Mouse (Mus musculus): ENCODE results near the gene Slc9b1. TPM values are rescaled to one million over a fixed set of nuclear protein-coding genes. Genes with fewer than 3 reads are reported as not detected.
A peak's percentile ranks its signal among the peaks of the same experiment; 100 is the strongest.

The Slc9b1 gene
- polyA plus RNA-seq, 1 experiment: 0.25 TPM

DNA sequence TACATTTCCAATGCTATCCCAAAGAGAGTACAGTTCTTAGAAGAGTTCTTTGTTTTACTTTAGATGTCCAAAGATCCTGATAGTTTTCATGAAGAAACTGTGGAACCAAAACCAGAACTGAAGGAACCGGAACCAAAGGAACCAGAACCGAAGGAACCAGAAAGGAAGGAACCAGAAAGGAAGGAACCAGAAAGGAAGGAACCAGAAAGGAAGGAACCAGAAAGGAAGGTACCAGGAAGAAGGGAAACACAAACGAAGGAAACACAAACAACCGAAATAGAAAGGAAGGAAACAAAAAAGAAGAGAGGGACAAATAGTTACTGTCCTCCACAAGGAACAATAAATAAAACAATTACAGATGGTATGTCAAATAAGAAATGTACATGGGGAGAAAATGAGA lies 9.6 kb downstream of the Slc9b1 start:
- Histone ChIP-seq H3K4me3 (ENCODE audit: insufficient read depth, low read length) (no peak overlapping the region), H3K4me1 (ENCODE audit: control insufficient read depth, insufficient read depth, low read length) (no peaks in the 10 kb centered on the region), H3K27ac (ENCODE audit: insufficient read depth, low read length) (no peak overlapping the region)
- no peak for TF ChIP-seq POLR2A (IDR thresholded peaks at IDR 0.05; ENCODE audit: extremely low read depth, insufficient read depth, low read length)
- no peak for TF ChIP-seq CTCF (IDR thresholded peaks at IDR 0.05; ENCODE audit: extremely low read depth, insufficient read depth, low read length)

DNA sequence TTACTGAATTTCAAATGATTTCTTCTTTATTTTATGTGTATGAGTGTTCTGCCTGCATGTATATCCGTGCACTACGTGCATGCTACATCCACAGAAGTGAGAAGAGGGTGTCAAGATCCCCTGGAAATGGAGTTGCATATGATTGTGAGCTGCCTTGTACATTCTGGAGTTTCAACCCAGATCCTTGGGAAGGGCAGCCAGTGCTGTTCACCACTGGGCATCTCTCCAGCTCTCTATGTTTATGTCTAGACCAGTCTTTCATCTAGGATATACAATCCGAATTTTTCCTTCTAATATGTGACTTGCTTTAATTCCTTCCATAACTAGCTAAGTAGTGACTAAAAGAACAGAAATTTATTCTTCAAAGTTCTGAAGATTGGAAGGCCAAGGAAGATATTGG lies 28.0 kb downstream of the Slc9b1 start:
- H3K27ac ChIP-seq (ENCODE audit: insufficient read depth, low read length): no peak overlapping the region
- no peaks in the 10 kb centered on the region for H3K4me1 ChIP-seq (ENCODE audit: control insufficient read depth, insufficient read depth, low read length)
- no peak for TF ChIP-seq CTCF (IDR thresholded peaks at IDR 0.05; ENCODE audit: extremely low read depth, insufficient read depth, low read length)
- no peak overlapping the region for H3K4me3 ChIP-seq (ENCODE audit: insufficient read depth, low read length)

DNA sequence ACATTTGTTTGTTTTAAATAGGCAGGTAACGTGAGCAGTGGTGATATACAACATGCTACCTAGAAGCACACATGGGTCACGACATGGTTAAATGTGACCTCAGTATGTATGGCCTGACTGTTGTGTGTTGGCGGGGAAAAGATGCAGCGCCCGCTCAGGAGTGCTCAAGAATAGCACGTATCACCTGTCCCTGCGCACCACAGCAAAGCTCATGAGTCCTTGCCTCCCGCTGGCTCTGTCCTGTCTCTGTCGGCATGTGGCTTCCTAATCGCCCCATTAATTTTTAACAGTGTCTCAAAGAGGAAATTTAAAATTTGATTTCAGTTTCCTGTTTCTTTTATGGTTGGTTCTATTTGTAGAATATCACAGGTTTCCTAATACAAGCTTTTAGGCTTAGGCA lies 29.6 kb downstream of the Slc9b1 start:
- TF ChIP-seq CTCF (IDR thresholded peaks at IDR 0.05; ENCODE audit: extremely low read depth, insufficient read depth, low read length) (no peak), POLR2A (IDR thresholded peaks at IDR 0.05; ENCODE audit: extremely low read depth, insufficient read depth, low read length) (no peak)
- Histone ChIP-seq H3K4me1 (ENCODE audit: control insufficient read depth, insufficient read depth, low read length) (no peaks in the 10 kb centered on the region), H3K4me3 (ENCODE audit: insufficient read depth, low read length) (no peak overlapping the region), H3K27ac (ENCODE audit: insufficient read depth, low read length) (no peak overlapping the region)

DNA sequence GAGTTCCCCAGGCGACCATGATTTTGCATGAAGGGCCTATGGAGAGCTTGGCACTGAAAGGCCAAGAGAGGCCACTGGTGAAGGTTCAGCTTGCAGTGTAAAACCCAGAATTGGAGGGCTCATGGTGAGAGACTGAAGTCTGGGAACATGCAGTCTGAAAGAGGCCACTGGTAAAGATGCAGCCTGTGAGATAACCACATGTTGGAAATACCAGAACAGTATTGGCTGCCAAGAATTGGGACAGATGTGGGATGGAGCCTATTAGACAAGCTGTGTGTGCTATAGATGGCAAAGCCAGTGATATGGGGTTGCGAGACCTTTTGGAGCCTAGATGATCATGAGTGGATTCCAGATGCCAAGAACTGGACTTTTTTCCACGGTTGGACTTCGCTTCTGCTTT lies 32.0 kb downstream of the Slc9b1 start:
- H3K4me3 ChIP-seq (ENCODE audit: insufficient read depth, low read length): no peak overlapping the region
- no peak for TF ChIP-seq POLR2A (IDR thresholded peaks at IDR 0.05; ENCODE audit: extremely low read depth, insufficient read depth, low read length)
- TF ChIP-seq CTCF (IDR thresholded peaks at IDR 0.05; ENCODE audit: extremely low read depth, insufficient read depth, low read length): no peak
- H3K27ac ChIP-seq (ENCODE audit: insufficient read depth, low read length): no peak overlapping the region
- H3K4me1 ChIP-seq (ENCODE audit: control insufficient read depth, insufficient read depth, low read length): no peaks in the 10 kb centered on the region

DNA sequence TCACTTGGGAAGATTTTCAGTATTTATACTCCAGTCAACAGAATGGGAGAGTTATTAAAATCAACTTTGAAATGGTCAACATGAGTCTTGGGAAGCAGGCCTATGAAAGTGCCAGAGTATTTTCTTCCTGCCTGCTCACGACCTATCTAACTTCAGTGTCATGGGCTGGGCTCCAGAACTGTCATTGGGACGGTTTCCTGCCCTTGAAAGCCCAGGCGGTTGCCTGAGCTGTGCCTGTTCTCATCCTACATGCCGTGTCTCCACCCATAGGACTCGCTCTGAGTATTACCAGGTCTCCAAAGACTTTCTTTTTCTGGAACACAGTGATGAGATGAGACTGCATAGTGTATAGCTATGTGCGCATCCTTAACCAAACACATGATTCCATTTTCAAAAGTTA lies 45.4 kb downstream of the Slc9b1 start:
- no peak overlapping the region for H3K27ac ChIP-seq (ENCODE audit: insufficient read depth, low read length)
- H3K4me3 ChIP-seq (ENCODE audit: insufficient read depth, low read length): no peak overlapping the region
- H3K4me1 ChIP-seq (ENCODE audit: control insufficient read depth, insufficient read depth, low read length): no peaks in the 10 kb centered on the region
- TF ChIP-seq POLR2A (IDR thresholded peaks at IDR 0.05; ENCODE audit: extremely low read depth, insufficient read depth, low read length) (no peak), CTCF (IDR thresholded peaks at IDR 0.05; ENCODE audit: extremely low read depth, insufficient read depth, low read length) (no peak)

DNA sequence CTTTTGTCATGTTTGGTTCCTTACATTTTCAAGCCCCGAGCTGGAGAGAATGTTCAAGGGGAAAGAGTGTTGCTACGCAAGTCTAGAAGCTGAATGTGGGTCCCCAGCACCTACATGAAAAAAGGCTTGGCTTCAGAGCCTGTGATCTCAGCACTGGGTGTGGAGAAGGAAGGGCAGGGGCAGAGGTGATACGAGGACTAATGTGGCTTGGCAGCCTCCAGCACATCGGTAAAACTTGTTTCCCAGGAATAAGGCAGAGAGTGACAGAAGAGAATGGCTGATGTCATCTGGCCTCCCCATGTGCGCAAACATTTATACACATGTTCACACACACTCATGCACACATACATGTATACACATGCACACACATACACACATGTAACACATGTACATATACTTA lies 47.3 kb downstream of the Slc9b1 start:
- Histone ChIP-seq H3K4me3 (ENCODE audit: insufficient read depth, low read length) (no peak overlapping the region), H3K27ac (ENCODE audit: insufficient read depth, low read length) (no peak overlapping the region), H3K4me1 (ENCODE audit: control insufficient read depth, insufficient read depth, low read length) (no peaks in the 10 kb centered on the region)
- TF ChIP-seq CTCF (IDR thresholded peaks at IDR 0.05; ENCODE audit: extremely low read depth, insufficient read depth, low read length) (no peak), POLR2A (IDR thresholded peaks at IDR 0.05; ENCODE audit: extremely low read depth, insufficient read depth, low read length) (no peak)

DNA sequence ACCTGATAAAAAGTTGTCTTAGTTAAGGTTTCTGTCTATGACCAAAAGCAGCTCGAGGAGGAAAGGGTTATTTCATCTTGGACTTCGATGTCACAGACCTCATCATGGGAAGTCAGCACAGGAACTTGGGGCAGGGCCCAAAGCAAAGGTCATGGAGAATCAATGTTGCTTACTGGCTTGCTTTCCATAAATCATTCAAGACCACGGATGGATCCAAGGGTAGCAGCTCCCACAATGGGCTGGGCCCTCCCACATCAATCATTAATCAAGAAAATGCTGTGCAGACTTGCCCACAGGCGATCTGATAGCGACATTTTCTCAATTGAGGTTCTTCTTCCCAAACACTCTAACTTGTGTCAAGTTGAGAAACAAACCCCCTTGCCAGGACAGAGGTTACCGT lies 48.3 kb downstream of the Slc9b1 start:
- Histone ChIP-seq H3K27ac (ENCODE audit: insufficient read depth, low read length) (no peak overlapping the region), H3K4me1 (ENCODE audit: control insufficient read depth, insufficient read depth, low read length) (no peaks in the 10 kb centered on the region), H3K4me3 (ENCODE audit: insufficient read depth, low read length) (no peak overlapping the region)
- TF ChIP-seq POLR2A (IDR thresholded peaks at IDR 0.05; ENCODE audit: extremely low read depth, insufficient read depth, low read length): no peak
- TF ChIP-seq CTCF (IDR thresholded peaks at IDR 0.05; ENCODE audit: extremely low read depth, insufficient read depth, low read length): no peak

DNA sequence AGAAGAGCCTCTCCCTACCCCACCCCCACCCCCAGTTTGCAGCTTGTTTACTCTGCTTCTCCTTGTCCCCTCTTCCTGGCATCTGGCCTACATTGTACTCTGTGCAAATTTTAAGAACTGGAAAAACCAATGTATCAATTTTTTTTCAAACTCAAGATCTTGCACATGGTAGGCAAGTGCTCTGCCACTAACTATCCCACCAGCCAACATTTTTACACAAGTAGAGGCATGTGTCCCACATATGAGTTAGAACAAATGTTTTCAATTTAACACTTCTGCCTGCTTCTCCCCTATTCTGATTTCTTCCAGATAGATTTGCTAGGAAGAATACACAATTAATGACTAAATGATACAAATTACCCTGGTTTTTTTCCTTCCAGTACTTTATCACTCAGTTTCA lies 49.3 kb downstream of the Slc9b1 start:
- TF ChIP-seq POLR2A (IDR thresholded peaks at IDR 0.05; ENCODE audit: extremely low read depth, insufficient read depth, low read length) (no peak), CTCF (IDR thresholded peaks at IDR 0.05; ENCODE audit: extremely low read depth, insufficient read depth, low read length) (no peak)
- Histone ChIP-seq H3K4me1 (ENCODE audit: control insufficient read depth, insufficient read depth, low read length) (no peaks in the 10 kb centered on the region), H3K4me3 (ENCODE audit: insufficient read depth, low read length) (no peak overlapping the region), H3K27ac (ENCODE audit: insufficient read depth, low read length) (no peak overlapping the region)

DNA sequence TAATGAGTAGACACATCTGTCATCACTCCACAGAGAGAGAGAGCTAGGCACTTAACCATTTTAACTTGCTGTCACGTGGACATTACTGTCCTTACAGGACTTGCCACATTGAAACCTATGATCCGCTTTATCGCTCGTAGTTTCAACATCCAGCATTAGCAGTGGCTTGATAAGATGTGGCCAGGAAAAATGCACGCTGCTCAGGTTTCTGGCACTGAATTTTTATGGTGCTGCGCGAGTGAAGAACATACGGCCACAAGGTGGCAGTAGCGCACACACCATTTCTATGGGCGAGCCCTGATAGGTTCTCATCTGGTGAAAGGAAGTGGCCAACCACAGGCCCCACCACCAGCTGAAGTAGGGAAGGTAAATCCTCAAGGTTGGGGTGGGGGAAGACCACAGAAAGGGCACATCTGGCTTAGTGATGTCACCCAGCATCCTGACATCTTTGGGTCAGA lies 54.4 kb downstream of the Slc9b1 start:
- Histone ChIP-seq H3K4me3 (ENCODE audit: insufficient read depth, low read length) (no peak overlapping the region), H3K27ac (ENCODE audit: insufficient read depth, low read length) (no peak overlapping the region), H3K4me1 (ENCODE audit: control insufficient read depth, insufficient read depth, low read length) (no peaks in the 10 kb centered on the region)
- peak; percentile 78 for TF ChIP-seq CTCF (IDR thresholded peaks at IDR 0.05; ENCODE audit: extremely low read depth, insufficient read depth, low read length)
- no peak for TF ChIP-seq POLR2A (IDR thresholded peaks at IDR 0.05; ENCODE audit: extremely low read depth, insufficient read depth, low read length)

DNA sequence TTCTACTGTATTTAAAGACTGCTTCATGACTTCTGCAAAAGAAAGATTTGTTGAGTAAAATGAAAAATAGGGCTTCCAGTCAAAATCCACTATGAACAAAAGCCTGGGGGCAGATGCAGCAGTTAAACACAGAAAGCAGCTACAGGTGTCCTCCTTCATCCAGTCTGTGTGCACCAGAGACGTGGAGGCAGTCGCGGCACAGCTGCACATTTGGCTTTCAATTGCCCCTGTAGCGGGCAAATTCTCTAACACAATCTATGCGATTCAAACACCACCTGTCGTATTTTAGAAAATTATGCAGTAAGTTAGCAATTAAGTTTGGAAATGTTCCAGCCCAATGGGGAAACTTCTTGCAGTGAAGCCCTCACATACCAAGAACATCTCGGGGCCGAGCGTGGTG lies 55.4 kb downstream of the Slc9b1 start:
- no peak overlapping the region for H3K27ac ChIP-seq (ENCODE audit: insufficient read depth, low read length)
- TF ChIP-seq CTCF (IDR thresholded peaks at IDR 0.05; ENCODE audit: extremely low read depth, insufficient read depth, low read length) (no peak), POLR2A (IDR thresholded peaks at IDR 0.05; ENCODE audit: extremely low read depth, insufficient read depth, low read length) (no peak)
- no peak overlapping the region for H3K4me3 ChIP-seq (ENCODE audit: insufficient read depth, low read length)
- no peaks in the 10 kb centered on the region for H3K4me1 ChIP-seq (ENCODE audit: control insufficient read depth, insufficient read depth, low read length)

DNA sequence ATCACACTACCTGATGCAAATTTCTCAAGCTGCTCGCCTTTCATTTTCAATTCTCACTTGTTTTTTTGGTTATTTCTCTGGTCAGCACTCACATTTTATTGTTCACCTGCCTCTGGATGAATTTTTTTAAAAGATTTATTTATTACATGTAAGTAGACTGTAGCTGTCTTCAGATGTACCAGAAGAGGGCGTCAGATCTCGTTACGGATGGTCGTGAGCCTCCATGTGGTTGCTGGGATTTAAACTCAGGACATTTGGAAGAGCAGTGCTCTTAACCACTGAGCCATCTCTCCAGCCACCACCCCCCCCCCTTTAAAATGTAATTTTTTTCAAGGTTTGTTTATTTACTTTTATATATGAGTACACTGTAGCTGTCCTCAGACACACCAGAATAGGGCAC lies 56.0 kb downstream of the Slc9b1 start:
- no peak overlapping the region for H3K27ac ChIP-seq (ENCODE audit: insufficient read depth, low read length)
- no peaks in the 10 kb centered on the region for H3K4me1 ChIP-seq (ENCODE audit: control insufficient read depth, insufficient read depth, low read length)
- TF ChIP-seq CTCF (IDR thresholded peaks at IDR 0.05; ENCODE audit: extremely low read depth, insufficient read depth, low read length) (no peak), POLR2A (IDR thresholded peaks at IDR 0.05; ENCODE audit: extremely low read depth, insufficient read depth, low read length) (no peak)
- H3K4me3 ChIP-seq (ENCODE audit: insufficient read depth, low read length): no peak overlapping the region
